Mouse (Mus musculus): ENCODE measurements around the gene Mcrip1.
A peak's percentile ranks its signal among the peaks of the same experiment; 100 is the strongest.
"Not testable (repeated sequence)": the region's sequence is repeated elsewhere in the genome, so short reads cannot be mapped to it uniquely, and the experiment has no call there.

The Mcrip1 gene

GRCm38 (mm10) chr11:120549168-120549945 lies at the start of gene Mcrip1:
TSS of gene Mcrip1 (minus strand) at chr11:120549727.
- DNase-seq, result peak; percentile 93

GRCm38 (mm10) chr11:120598990-120599549 lies 49.5 kb upstream of the Mcrip1 start:
- no peak for DNase-seq

- peak; percentile 94 for DNase-seq
These were observed 48.9 kb upstream of the Mcrip1 start, which contains the start of the genes Alyref and Anapc11 for GRCm38 (mm10) chr11:120598283-120598989. TSS of gene Alyref (minus strand) at chr11:120598365. TSS of gene Anapc11 (plus strand) at chr11:120598421.

GRCm38 (mm10) chr11:120597240-120598235 lies 48.0 kb upstream of the Mcrip1 start:
- no peak for DNase-seq

- no peak for DNase-seq
These were observed 39.0 kb upstream of the Mcrip1 start for GRCm38 (mm10) chr11:120588531-120588930.

- DNase-seq, result no peak
These were observed 34.4 kb upstream of the Mcrip1 start for GRCm38 (mm10) chr11:120583937-120584336.

- DNase-seq, result not testable (repeated sequence)
These were observed 33.4 kb upstream of the Mcrip1 start for GRCm38 (mm10) chr11:120582982-120583293.

- peak; percentile 71 for DNase-seq
These were observed 32.9 kb upstream of the Mcrip1 start for GRCm38 (mm10) chr11:120582268-120582981.

GRCm38 (mm10) chr11:120581490-120582267 lies 32.2 kb upstream of the Mcrip1 start, which contains the start of gene Arhgdia:
TSS of gene Arhgdia (minus strand) at chr11:120581624.
- DNase-seq, result peak; percentile 86

GRCm38 (mm10) chr11:120580871-120581331 lies 31.4 kb upstream of the Mcrip1 start:
- DNase-seq, result peak; percentile 46

GRCm38 (mm10) chr11:120580190-120580589 lies 30.7 kb upstream of the Mcrip1 start:
- DNase-seq, result peak; percentile 53

GRCm38 (mm10) chr11:120579316-120580107 lies 30.0 kb upstream of the Mcrip1 start:
- peak; percentile 77 for DNase-seq

- peak; percentile 45 for DNase-seq
These were observed 29.2 kb upstream of the Mcrip1 start for GRCm38 (mm10) chr11:120578694-120579243.

- DNase-seq, result peak; percentile 74
These were observed 28.6 kb upstream of the Mcrip1 start for GRCm38 (mm10) chr11:120578024-120578693.

GRCm38 (mm10) chr11:120577211-120578023 lies 27.9 kb upstream of the Mcrip1 start:
- peak; percentile 85 for DNase-seq

GRCm38 (mm10) chr11:120576365-120576981 lies 26.9 kb upstream of the Mcrip1 start:
- DNase-seq, result peak; percentile 93

GRCm38 (mm10) chr11:120575940-120576339 lies 26.4 kb upstream of the Mcrip1 start:
- no peak for DNase-seq

GRCm38 (mm10) chr11:120575046-120575445 lies 25.5 kb upstream of the Mcrip1 start:
- no peak for DNase-seq
